Mouse (Mus musculus) neural tube, embryonic 15.5 days (tissue): ENCODE data around the gene Rnf145. TPM values are rescaled to one million over a fixed set of nuclear protein-coding genes. Genes with fewer than 3 reads are reported as not detected.
"Not testable (repeated sequence)": the region's sequence is repeated elsewhere in the genome, so short reads cannot be mapped to it uniquely, and the experiment has no call there.

Experiments
- ATAC-seq: fragments of 200-750 bp; cut with Nextera tagmentation; 2 replicates; pipeline ENCODE4 v1.8.0; 2017; ENCODE audit warnings: mild to moderate bottlenecking, moderate TSS enrichment, moderate library complexity; ENCODE audit not compliant: low FRiP score
- H3K27ac ChIP-seq: fragments of 300-500 bp; sonication (generic); replicated peaks from 2 replicates; pipeline ENCODE4 v1.5.1; 2015; ENCODE audit warnings: mild to moderate bottlenecking, inconsistent platforms
- H3K27me3 ChIP-seq: fragments of 300-500 bp; sonication (generic); replicated peaks from 2 replicates; pipeline ENCODE4 v1.6.1; 2015; ENCODE audit warnings: inconsistent platforms
- H3K36me3 ChIP-seq: fragments of 300-500 bp; sonication (generic); 2 replicates; pipeline ENCODE4 v1.6.1; 2015; ENCODE audit warnings: inconsistent platforms
- H3K4me1 ChIP-seq: fragments of 300-500 bp; sonication (generic); 2 replicates; pipeline ENCODE4 v1.6.1; 2015; ENCODE audit warnings: inconsistent platforms
- H3K4me2 ChIP-seq: fragments of 300-500 bp; sonication (generic); 2 replicates; pipeline ENCODE4 v1.6.1; 2015; ENCODE audit warnings: inconsistent platforms, mild to moderate bottlenecking, moderate library complexity
- H3K4me3 ChIP-seq: fragments of 300-500 bp; sonication (generic); replicated peaks from 2 replicates; pipeline ENCODE4 v1.5.1; 2015; ENCODE audit warnings: mild to moderate bottlenecking, inconsistent platforms
- H3K9ac ChIP-seq: fragments of 300-500 bp; sonication (generic); replicated peaks from 2 replicates; pipeline ENCODE4 v1.6.1; 2015; ENCODE audit warnings: mild to moderate bottlenecking, inconsistent platforms
- H3K9me3 ChIP-seq: fragments of 300-500 bp; sonication (generic); replicated peaks from 2 replicates; pipeline ENCODE4 v1.6.1; 2016; ENCODE audit warnings: inconsistent platforms
- WGBS: fragments of 180-500 bp; shearing (Covaris S2); methylation state at CpG from one replicate; pipeline ENCODE4 v1.1.7; 2015; ENCODE audit warnings: mixed read lengths; 5-methylcytosine and 5-hydroxymethylcytosine counted together
- polyA plus RNA-seq: library from polyadenylated mRNA; unstranded; fragments of >200 nt; fragmentation: Nextera tagmentation; extraction: Ambion mirVana; gene quantifications from 2 replicates; pipeline ENCODE4 v1.2.1, GENCODE M21; 2015

Gene Rnf145
- polyA plus RNA-seq, 1 experiment from 2014 or later: 112 TPM

DNA sequence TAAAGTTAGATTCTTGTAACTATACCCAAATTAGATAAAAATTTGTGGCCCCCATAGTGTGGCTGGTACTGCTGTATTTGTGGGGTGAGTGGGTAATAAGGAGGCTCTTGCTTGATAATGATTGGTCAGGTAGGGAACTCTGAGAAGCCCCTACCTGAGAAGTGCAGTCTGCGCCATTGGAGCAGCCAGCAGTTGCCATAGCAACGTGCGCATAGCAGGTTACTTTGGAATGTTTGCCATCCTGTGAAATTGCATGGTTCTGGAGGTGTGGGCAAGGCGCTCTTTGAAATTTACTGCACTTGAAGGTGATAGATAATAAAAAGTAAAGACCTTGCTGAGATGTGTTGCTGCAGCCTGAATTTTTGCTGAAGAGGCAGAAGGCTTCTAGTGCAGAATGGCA is 35.6 kb downstream of the Rnf145 start:
- peak; percentile 75; the same call in 1 of the 2 replicates for ATAC-seq
- H3K4me3 ChIP-seq: no peak overlapping the region
- 74% methylated on average over 4 of the region's 4 CpGs for WGBS
- no peaks in the 10 kb centered on the region for H3K27me3 ChIP-seq
- no peak overlapping the region for H3K9ac ChIP-seq
- no peak overlapping the region for H3K4me2 ChIP-seq
- no peak overlapping the region for H3K27ac ChIP-seq
- peaks cover 5% of the 10 kb centered on the region; the same call in 1 of the 2 replicates for H3K4me1 ChIP-seq
- H3K9me3 ChIP-seq: no peaks in the 10 kb centered on the region
- H3K36me3 ChIP-seq: peaks cover 59% of the 10 kb centered on the region

DNA sequence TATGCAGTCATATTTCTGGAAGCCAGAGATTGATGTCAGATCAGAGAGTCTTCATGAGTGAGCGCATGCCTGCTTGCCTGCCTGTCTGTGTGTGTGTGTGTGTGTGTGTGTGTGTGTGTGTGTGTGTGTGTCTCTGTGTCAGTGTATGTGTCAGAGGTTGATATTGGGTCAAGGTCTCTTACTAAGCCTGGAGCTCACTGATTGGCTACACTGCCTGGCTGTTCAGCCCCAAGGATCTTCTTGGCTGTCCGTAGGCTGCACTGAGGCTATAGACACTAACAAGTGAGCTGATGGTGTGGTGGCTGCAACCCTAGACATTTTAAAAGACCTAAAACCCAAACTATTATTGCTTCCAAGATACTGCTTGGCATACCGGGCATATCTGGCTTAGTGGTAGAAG is 39.8 kb downstream of the Rnf145 start:
- no peak overlapping the region for H3K9ac ChIP-seq
- no peak overlapping the region for H3K4me2 ChIP-seq
- H3K4me3 ChIP-seq: no peak overlapping the region
- H3K9me3 ChIP-seq: no peaks in the 10 kb centered on the region
- H3K27me3 ChIP-seq: no peaks in the 10 kb centered on the region
- H3K36me3 ChIP-seq: peaks cover 53% of the 10 kb centered on the region
- 95% methylated on average over 3 of the region's 3 CpGs for WGBS
- no peak for ATAC-seq
- H3K27ac ChIP-seq: no peak overlapping the region
- H3K4me1 ChIP-seq: peaks cover 5% of the 10 kb centered on the region; the same call in 1 of the 2 replicates

DNA sequence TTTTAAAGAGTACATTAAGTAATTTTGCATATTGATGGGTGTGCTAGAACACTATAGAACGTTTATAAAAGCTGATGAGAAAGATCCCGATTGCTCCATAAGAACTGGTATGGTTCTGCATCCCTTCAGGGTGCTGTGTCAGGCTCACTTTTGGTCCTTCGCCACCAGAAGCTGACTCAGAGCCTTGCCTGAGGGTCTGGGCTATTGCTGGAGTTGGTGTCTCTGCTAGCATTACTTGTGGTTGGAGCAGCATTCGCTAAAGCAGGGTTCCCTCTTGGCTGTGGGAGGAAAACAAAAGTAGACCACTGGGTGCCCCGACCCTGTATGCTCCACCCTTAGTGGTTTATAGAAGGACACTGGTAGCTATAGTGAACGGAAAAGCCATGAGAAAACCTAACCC is 40.7 kb downstream of the Rnf145 start:
- peaks cover 2% of the 10 kb centered on the region; the same call in 1 of the 2 replicates for H3K4me1 ChIP-seq
- H3K36me3 ChIP-seq: peaks cover 59% of the 10 kb centered on the region
- H3K27me3 ChIP-seq: no peaks in the 10 kb centered on the region
- H3K4me3 ChIP-seq: no peak overlapping the region
- 94% methylated on average over 6 of the region's 6 CpGs for WGBS
- ATAC-seq: no peak
- H3K9me3 ChIP-seq: no peaks in the 10 kb centered on the region
- no peak overlapping the region for H3K27ac ChIP-seq
- H3K4me2 ChIP-seq: no peak overlapping the region
- H3K9ac ChIP-seq: no peak overlapping the region

DNA sequence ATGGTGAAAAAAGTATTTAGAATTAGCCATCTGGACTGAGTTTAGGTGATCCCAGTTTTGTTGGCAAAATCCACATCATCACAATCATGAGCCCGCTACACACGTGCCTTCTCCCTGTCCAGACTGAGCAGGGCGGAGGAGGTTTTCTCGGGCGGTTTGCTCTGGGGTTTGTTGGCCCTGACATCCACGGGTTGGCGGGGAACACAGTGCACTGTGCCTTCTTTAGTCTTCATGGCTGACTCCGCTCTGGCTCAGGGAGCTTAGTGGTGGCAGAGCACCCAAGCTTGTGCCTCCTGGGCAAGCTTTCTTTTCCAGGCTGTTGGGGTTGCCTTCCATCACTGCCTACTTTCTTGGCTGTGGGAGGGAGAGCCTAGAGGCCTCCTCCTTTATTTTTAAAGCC is 41.6 kb downstream of the Rnf145 start:
- peaks cover 66% of the 10 kb centered on the region for H3K36me3 ChIP-seq
- no peaks in the 10 kb centered on the region for H3K4me1 ChIP-seq
- H3K4me2 ChIP-seq: no peak overlapping the region
- H3K4me3 ChIP-seq: no peak overlapping the region
- H3K9me3 ChIP-seq: no peaks in the 10 kb centered on the region
- H3K9ac ChIP-seq: no peak overlapping the region
- WGBS: 92% methylated on average over 8 of the region's 8 CpGs
- no peak overlapping the region for H3K27ac ChIP-seq
- ATAC-seq: no peak
- H3K27me3 ChIP-seq: no peaks in the 10 kb centered on the region

DNA sequence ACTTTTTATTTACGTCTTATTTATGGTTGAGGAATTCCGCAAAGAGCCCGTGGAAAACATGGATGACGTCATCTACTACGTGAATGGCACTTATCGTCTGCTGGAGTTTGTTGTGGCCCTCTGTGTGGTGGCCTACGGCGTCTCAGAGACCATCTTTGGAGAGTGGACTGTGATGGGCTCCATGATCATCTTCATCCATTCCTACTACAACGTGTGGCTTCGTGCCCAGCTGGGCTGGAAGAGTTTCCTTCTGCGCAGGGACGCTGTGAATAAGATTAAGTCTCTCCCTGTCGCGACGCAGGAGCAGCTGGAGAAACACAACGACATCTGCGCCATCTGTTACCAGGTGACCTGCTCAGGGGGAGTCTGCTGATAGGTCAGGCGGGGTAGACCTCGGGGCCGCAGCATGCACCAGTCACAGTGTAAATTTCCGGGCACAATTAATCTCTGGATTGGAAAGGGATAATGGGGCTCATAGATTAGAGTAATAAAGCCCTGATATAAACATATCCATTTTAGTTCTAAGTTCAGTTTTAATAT is 42.8 kb downstream of the Rnf145 start:
- Histone ChIP-seq H3K9me3 (no peaks in the 10 kb centered on the region), H3K4me2 (no peak overlapping the region), H3K9ac (no peak overlapping the region), H3K4me3 (no peak overlapping the region), H3K4me1 (no peaks in the 10 kb centered on the region), H3K27ac (no peak overlapping the region), H3K27me3 (no peaks in the 10 kb centered on the region), H3K36me3 (peaks cover 72% of the 10 kb centered on the region)
- ATAC-seq: no peak
- WGBS: 73% methylated on average over 21 of the region's 21 CpGs

DNA sequence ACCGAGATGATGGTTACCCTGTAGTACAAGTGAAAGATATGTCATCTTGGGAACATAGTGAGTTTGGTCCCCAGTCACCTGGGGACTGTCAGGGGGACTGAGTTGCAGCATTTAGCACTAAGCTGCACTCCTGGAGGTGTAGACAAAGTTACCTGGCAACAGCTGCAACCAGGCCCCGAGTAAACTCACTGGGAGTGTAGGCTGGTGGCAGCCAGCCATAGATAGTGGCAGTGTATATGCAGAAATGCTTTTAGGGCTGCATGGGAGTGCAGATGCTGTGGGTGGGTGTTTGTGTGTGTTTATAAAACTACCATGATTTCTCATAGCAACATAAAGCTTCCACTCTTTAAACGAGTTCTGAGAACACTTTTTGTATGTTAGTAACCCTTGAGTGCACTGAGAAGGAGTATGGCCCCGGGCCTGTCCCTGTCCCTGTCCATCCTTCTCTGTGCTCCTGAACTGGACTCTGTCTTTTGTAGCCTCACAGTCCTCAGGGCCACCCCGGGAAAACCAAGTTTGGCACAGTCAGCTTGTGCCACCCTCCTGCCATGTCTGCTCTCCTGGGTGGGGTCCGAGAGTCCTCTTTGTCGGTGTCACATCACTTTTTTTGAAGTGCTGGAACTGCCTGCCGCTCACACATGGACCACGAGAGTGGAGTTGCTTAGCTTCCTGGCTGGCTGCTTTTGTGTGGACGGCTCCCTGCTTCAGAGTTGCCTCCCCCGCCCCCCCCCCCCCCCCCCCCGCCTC is 43.8 kb downstream of the Rnf145 start:
- peaks cover 71% of the 10 kb centered on the region for H3K36me3 ChIP-seq
- peak; percentile 15; the same call in 1 of the 2 replicates for ATAC-seq
- no peak overlapping the region for H3K9ac ChIP-seq

DNA sequence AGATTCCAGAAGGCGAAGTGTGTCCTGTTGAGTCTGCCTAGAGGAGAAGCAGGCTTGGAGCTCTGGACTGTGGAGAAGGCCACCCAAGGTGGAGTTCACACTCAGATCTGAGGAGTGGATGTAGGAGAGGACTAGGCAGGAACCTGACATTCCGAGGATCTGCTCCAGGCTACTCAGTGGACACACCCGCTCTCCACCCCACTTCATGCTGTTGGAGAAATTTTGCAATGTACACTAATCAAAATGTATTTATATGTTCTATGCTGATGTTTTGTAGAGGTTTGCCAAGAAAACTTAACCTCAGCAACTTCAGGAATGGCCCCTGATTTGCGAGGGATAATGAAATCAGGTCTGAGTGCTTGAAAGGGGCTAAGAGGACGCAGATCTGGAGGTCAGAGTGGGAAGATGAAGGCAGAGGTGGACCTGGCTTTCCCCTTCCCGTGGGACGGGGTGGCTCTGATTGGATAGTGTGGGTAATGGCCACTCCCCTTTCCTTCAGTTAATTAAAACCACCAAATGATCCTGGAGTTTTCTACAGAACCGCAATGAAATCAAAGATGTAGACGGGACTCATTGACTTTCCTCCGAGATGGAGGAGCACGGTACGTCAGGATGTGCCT is 45.6 kb downstream of the Rnf145 start:
- Histone ChIP-seq H3K9me3 (0 out of 2 replicates have a peak, but pooled peaks cover 1% of the 10 kb centered on the region), H3K4me3 (no peak overlapping the region), H3K27ac (no peak overlapping the region), H3K36me3 (peaks cover 61% of the 10 kb centered on the region), H3K9ac (no peak overlapping the region), H3K4me2 (no peak overlapping the region), H3K27me3 (no peaks in the 10 kb centered on the region), H3K4me1 (no peaks in the 10 kb centered on the region)
- no peak for ATAC-seq
- WGBS: 94% methylated on average over 12 of the region's 12 CpGs

More for the DNA sequence above, 43.8 kb downstream of the Rnf145 start:
- H3K27ac ChIP-seq: no peak overlapping the region
- no peak overlapping the region for H3K4me3 ChIP-seq
- no peaks in the 10 kb centered on the region for H3K4me1 ChIP-seq
- H3K9me3 ChIP-seq: no peaks in the 10 kb centered on the region
- H3K4me2 ChIP-seq: no peak overlapping the region
- 79% methylated on average over 11 of the region's 12 CpGs for WGBS
- H3K27me3 ChIP-seq: no peaks in the 10 kb centered on the region

DNA sequence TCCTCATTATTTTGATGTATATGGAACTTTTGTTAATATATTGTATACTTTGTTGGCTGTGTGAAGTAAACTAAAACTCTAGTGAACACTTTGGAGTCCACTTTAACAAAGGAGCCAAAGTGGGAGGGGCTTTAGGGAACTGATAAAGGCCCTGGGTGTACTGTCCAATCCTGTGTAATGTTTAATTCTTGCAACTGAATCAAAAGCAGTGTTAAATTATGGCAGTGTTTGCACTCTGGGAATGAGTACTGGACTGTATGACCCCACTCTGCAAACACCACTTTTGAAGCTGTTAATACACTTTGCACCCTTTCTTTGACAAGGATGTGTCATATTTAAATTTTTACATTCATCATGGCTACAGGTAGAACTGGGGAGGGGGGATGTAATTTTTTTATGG is 46.2 kb downstream of the Rnf145 start:
- H3K4me2 ChIP-seq: no peak overlapping the region
- no peak for ATAC-seq
- H3K27ac ChIP-seq: no peak overlapping the region
- no peak overlapping the region for H3K9ac ChIP-seq
- H3K27me3 ChIP-seq: no peaks in the 10 kb centered on the region
- H3K4me1 ChIP-seq: no peaks in the 10 kb centered on the region
- H3K4me3 ChIP-seq: no peak overlapping the region
- 0 out of 2 replicates have a peak, but pooled peaks cover 5% of the 10 kb centered on the region for H3K9me3 ChIP-seq
- H3K36me3 ChIP-seq: peaks cover 61% of the 10 kb centered on the region

DNA sequence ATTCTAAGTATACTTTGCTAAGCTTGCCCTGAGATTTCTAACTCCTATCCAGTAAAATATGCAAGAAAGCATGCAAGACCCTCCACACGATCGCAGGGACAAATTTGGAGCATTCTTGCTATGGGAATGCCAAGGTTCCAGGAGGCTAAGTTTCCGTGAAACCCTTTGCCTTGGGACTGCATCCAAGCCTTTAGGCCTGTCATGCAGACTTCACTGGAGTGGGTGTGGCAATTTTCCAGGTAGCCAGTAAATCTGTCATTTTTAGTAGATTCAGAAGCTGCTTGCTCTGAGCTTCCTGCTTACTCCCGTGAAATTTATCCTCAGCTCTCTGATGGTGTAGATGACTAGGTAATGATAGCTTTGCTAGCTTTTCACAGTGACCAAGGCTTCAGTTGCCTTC is 51.6 kb downstream of the Rnf145 start:
- WGBS: 93% methylated on average over 4 of the region's 4 CpGs
- peaks cover 21% of the 10 kb centered on the region; the same call in 1 of the 2 replicates for H3K36me3 ChIP-seq
- not testable (repeated sequence) for H3K4me3 ChIP-seq, ATAC-seq, H3K27ac ChIP-seq, H3K4me1 ChIP-seq, H3K27me3 ChIP-seq, H3K4me2 ChIP-seq, H3K9me3 ChIP-seq, H3K9ac ChIP-seq

DNA sequence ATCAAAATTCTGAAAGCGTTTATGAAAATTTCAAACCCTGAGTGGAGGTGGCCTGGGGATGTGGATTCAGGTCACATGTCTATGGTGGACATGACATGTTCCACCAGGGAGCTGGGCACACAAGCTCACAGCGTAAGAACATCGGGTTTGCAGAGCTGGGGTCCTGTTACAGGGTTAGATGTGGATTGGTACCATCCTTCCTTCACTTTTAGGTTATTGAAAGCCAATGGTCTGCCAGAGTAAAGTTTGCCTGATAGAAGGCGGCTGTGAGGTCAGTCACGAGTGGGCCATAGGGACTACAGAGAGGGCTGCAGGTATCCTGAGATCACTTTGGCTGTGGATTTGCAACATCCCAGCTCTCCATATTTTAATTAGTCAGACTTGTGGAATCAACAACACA is 54.0 kb downstream of the Rnf145 start:
- no peak for ATAC-seq
- no peak overlapping the region for H3K4me3 ChIP-seq
- no peak overlapping the region for H3K27ac ChIP-seq
- 93% methylated on average over 5 of the region's 5 CpGs for WGBS
- H3K4me2 ChIP-seq: no peak overlapping the region
- H3K27me3 ChIP-seq: no peaks in the 10 kb centered on the region
- H3K9me3 ChIP-seq: 0 out of 2 replicates have a peak, but pooled peaks cover 5% of the 10 kb centered on the region
- H3K4me1 ChIP-seq: no peaks in the 10 kb centered on the region
- no peak overlapping the region for H3K9ac ChIP-seq
- H3K36me3 ChIP-seq: peaks cover 8% of the 10 kb centered on the region; the same call in 1 of the 2 replicates

DNA sequence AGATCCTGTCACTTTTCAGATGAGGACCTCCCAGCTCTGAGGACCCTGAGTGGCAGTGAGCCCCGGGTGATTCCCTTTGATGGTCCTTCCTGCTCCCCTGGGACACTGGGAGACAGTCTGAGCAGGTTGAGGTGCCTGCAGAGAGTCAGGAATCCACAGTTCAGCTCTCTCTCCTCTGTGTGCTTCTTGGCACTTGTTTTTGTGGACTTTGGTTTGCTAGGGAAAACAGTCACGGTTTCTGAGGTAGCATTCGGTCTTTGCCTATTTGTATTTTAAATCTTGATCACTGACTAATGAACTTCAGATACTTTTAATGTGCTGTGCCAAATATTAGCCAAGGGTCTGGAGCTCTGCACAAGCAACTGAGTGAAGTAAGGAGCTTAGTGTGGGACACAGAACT is 54.6 kb downstream of the Rnf145 start:
- 79% methylated on average over 3 of the region's 3 CpGs for WGBS
- Histone ChIP-seq H3K27me3 (no peaks in the 10 kb centered on the region), H3K4me1 (no peaks in the 10 kb centered on the region), H3K27ac (no peak overlapping the region), H3K4me3 (no peak overlapping the region), H3K4me2 (no peak overlapping the region), H3K36me3 (peaks cover 8% of the 10 kb centered on the region; the same call in 1 of the 2 replicates), H3K9me3 (0 out of 2 replicates have a peak, but pooled peaks cover 5% of the 10 kb centered on the region), H3K9ac (no peak overlapping the region)
- ATAC-seq: no peak

DNA sequence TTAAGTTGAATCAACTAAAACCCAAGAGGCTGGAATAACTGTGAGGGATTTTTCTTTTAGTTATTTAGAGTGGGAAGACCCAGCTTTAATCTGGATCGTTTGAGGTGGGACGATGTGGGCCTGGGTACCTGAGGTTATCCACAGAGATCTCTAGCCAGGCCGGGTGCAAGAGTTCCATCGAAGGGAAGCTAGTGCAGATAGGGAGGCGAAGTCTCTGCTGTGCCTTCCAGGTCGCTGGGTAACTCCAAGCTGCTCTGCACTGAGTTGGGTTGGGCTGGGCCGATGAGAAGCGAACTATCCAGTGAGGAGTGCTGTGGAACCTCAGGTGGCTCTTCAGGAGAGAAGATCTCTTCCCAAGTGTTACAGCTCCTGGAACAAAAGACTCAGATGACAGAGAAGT is 55.6 kb downstream of the Rnf145 start:
- 93% methylated on average over 8 of the region's 8 CpGs for WGBS

More for the DNA sequence above, 55.6 kb downstream of the Rnf145 start:
- Histone ChIP-seq H3K4me2 (no peak overlapping the region), H3K4me1 (no peaks in the 10 kb centered on the region), H3K27ac (no peak overlapping the region), H3K4me3 (no peak overlapping the region), H3K36me3 (peaks cover 5% of the 10 kb centered on the region; the same call in 1 of the 2 replicates), H3K27me3 (no peaks in the 10 kb centered on the region), H3K9ac (no peak overlapping the region), H3K9me3 (0 out of 2 replicates have a peak, but pooled peaks cover 4% of the 10 kb centered on the region)
- no peak for ATAC-seq
